Mouse (Mus musculus): ENCODE measurements at regions not wholly inside any gene's neighbourhood (a gene's known extent, or its start where the extent isn't known, plus 50 kb on each side); places are given as distances from the start of the nearest gene placed in this dataset.

DNA sequence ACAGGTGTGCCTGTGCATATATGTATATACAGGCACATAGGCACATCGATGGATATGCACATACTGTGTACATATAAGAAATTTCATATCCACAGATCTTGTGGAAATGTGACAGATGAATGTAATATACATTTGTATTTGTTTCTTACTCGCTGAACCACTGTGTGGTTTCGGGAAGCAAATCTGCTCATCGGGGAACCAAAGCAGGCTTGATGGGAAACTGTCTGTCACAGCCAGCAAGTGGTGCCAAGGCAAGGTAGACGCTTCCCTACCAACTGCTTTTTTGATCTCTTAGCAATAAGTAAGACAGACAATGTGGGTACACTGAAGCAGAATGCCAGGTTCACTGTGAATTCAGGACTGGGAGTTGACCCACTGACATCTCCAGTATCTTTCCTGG, 80.3 kb upstream of the Sdk1 start:
- Histone ChIP-seq H3K4me3 (ENCODE audit: control insufficient read depth, insufficient read depth, low read length) (no peak overlapping the region), H3K27ac (ENCODE audit: control insufficient read depth, insufficient read depth, low read length) (no peak overlapping the region), H3K27me3 (ENCODE audit: control insufficient read depth, insufficient read depth, low read length) (no peaks in the 10 kb centered on the region), H3K4me1 (replicated peaks; ENCODE audit: control insufficient read depth, insufficient read depth, low read length) (no peaks in the 10 kb centered on the region), H3K36me3 (ENCODE audit: control insufficient read depth, insufficient read depth, low read length) (no peaks in the 10 kb centered on the region)
- no peak for TF ChIP-seq CTCF (IDR thresholded peaks at IDR 0.05; ENCODE audit: borderline replicate concordance, control insufficient read depth, extremely low read depth, insufficient read depth, low read length, poor library complexity)
- no peak for TF ChIP-seq POLR2A (IDR thresholded peaks at IDR 0.05; ENCODE audit: control insufficient read depth, extremely low read depth, insufficient read depth, low read length, poor library complexity)
- no peak for DNase-seq
- WGBS, result 95% methylated on average over 5 of the region's 5 CpGs

- Histone ChIP-seq H3K4me3 (ENCODE audit: control insufficient read depth, insufficient read depth, low read length) (no peak overlapping the region), H3K4me1 (replicated peaks; ENCODE audit: control insufficient read depth, insufficient read depth, low read length) (no peaks in the 10 kb centered on the region), H3K27ac (ENCODE audit: control insufficient read depth, insufficient read depth, low read length) (no peak overlapping the region), H3K27me3 (ENCODE audit: control insufficient read depth, insufficient read depth, low read length) (no peaks in the 10 kb centered on the region), H3K36me3 (ENCODE audit: control insufficient read depth, insufficient read depth, low read length) (no peaks in the 10 kb centered on the region)
- no peak for DNase-seq
- 88% methylated on average over 6 of the region's 6 CpGs for WGBS
- TF ChIP-seq CTCF (IDR thresholded peaks at IDR 0.05; ENCODE audit: borderline replicate concordance, control insufficient read depth, extremely low read depth, insufficient read depth, low read length, poor library complexity) (no peak), POLR2A (IDR thresholded peaks at IDR 0.05; ENCODE audit: control insufficient read depth, extremely low read depth, insufficient read depth, low read length, poor library complexity) (no peak)
Observed at GRCm38 (mm10) chr5:141182442-141182841, 58.8 kb upstream of the Sdk1 start.

DNA sequence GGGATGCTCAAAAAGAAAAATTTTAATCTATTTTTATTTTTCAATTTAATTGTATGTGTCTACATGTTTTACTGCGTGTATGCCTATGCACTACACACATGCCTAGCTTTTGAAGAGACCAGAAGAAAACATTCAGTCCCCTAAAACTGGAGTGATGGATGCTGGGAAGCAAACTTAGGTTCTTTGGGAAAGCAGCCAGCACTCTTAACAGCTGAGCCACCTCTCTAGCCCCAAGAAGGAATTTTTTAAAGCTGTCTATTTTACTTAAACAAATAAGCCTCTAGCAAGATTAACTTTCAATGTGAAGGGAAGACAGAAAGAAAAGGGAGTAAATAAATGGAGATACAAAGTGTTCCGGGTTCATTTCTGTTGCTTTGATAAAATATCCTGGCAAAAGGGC, 52.3 kb upstream of the Sdk1 start:
- DNase-seq, result no peak
- Histone ChIP-seq H3K27ac (ENCODE audit: control insufficient read depth, insufficient read depth, low read length) (no peak overlapping the region), H3K4me1 (replicated peaks; ENCODE audit: control insufficient read depth, insufficient read depth, low read length) (no peaks in the 10 kb centered on the region), H3K27me3 (ENCODE audit: control insufficient read depth, insufficient read depth, low read length) (no peaks in the 10 kb centered on the region), H3K36me3 (ENCODE audit: control insufficient read depth, insufficient read depth, low read length) (no peaks in the 10 kb centered on the region), H3K4me3 (ENCODE audit: control insufficient read depth, insufficient read depth, low read length) (no peak overlapping the region)
- TF ChIP-seq POLR2A (IDR thresholded peaks at IDR 0.05; ENCODE audit: control insufficient read depth, extremely low read depth, insufficient read depth, low read length, poor library complexity) (no peak), CTCF (IDR thresholded peaks at IDR 0.05; ENCODE audit: borderline replicate concordance, control insufficient read depth, extremely low read depth, insufficient read depth, low read length, poor library complexity) (no peak)
- WGBS, result 88% methylated on average over 2 of the region's 2 CpGs
